Mouse (Mus musculus) thymus, adult 2 months (tissue): ENCODE data around the gene Tshz2.

Source experiments
- CTCF ChIP-seq: fragments of 200-500 bp; IDR thresholded peaks from 2 replicates; pipeline ENCODE4 v1.5.1; 2012; ENCODE audit warnings: mild to moderate bottlenecking, control low read depth, low read length, moderate library complexity, borderline replicate concordance; ENCODE audit not compliant: control insufficient read depth, poor library complexity, insufficient read depth; ENCODE audit errors: extremely low read depth
- POLR2A ChIP-seq: fragments of 200-500 bp; IDR thresholded peaks from 2 replicates; pipeline ENCODE4 v1.6.1; 2012; ENCODE audit warnings: mild to moderate bottlenecking, low read length, control low read depth, moderate library complexity; ENCODE audit not compliant: control insufficient read depth, poor library complexity, insufficient read depth; ENCODE audit errors: extremely low read depth

DNA sequence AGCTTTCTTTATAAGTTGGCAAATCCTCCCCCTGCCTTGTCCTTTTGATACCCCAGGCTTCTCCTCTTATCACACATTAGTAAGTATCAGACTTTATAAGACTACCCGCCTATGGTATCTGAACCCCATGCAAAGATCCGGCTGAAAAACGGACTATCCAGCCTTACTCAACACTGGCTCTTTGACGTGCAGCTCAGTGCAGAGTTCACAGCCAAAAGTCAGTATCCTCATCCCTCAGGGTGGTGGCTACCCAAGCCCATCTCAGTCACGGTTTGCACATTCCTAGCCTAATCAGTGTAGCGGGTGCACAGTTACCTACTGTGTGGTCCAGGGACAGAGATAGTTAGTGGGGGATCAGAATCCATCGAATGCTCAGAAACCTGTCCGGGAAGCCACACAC, 130.9 kb downstream of the Tshz2 start:
- TF ChIP-seq CTCF (no peak), POLR2A (no peak)
